Mouse (Mus musculus) R1 (cell line): ENCODE measurements at regions not wholly inside any gene's neighbourhood (a gene's known extent, or its start where the extent isn't known, plus 50 kb on each side); places are given as distances from the start of the nearest gene placed in this dataset.

Experiments
- DNase-seq: peaks from one replicate; pipeline ENCODE4 v3.0.0-alpha.2; 2018; ENCODE audit warnings: low read depth, low spot score

DNA sequence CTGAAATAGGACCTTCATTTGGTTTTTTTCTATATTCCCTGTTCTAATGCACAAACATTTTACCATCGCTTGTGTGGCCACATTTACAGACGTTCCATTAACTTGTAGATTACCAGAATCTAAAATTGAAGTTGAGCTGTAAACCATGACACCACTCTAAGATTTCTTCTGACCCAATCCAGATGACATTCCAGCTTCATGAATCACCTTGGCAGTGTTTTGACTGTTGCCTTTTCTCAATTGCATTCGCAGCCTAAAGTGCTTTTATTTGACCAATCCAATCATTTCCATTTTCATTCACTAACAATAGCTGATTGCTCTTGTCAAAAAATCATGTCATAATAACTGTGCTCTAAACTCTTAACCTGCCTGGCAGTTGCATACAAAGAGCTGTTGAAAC, 144.8 kb downstream of the Mdfic start:
- DNase-seq, result no peak

DNA sequence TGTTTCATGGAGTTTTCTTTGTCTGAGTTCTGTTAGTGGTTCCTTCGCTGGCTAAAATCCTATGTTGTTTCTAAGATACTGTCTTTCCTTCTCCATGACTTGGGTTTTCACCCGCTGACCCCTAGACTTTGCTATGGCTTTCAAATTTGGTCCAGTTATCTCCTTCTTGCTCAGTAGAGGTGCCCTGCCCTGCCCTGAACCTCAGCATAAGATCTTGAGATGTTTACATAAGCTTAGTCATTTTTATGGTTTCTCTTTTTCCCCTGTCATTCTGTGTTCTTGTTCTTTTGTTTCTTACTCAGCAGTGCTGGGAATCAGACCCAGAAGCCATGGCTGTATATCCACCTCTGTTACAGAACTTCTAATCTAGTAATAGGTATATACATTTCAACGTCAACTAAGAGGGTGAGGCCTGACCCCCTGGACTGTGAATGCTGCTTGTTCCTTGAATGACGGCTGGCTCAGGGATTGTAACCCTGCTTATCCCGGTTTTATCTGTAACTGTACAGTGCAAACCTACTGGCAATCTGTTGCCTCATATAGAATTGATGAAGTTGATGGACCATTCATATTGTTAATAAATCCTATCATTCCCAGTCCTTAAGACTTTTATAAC, 161.9 kb downstream of the Mdfic start:
- DNase-seq, result no peak

DNA sequence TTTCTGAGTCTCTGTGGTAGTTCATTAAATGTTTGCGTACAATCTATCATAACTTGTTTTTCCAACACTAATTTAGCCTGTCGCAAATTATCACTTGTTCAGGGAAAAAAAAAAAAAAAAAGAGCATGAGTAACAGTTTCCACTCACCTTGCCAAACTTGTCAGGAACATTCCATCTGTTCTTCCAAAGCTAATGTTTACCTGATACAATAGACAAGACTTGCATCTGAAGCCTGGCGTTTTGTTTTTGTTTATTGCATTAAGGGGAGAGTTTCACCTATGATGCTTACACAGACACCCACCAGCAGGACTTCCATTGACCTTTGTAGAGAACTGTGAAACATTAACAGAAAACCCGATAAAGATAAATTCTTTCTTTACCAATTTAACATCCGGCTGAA, 172.6 kb downstream of the Mdfic start:
- DNase-seq, result no peak

DNA sequence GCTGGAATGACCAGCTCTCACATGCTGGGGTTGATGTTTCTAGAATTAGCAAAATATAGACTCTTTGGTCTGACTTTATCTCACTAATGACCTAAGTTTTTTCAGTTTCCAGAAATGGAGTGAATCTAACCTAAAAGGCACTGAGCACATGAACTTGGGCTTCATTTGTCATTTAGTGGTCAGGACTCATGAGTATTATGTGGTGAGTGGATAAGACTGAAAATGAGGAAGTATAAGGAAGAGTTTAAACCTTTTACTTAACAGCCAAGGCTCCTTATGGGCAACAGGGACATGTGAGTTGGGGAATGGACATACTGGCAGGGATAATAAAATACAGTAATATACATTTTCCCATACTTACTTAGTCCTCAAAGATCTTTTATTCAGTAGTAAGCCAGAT, 180.0 kb downstream of the Mdfic start:
- DNase-seq, result no peak

DNA sequence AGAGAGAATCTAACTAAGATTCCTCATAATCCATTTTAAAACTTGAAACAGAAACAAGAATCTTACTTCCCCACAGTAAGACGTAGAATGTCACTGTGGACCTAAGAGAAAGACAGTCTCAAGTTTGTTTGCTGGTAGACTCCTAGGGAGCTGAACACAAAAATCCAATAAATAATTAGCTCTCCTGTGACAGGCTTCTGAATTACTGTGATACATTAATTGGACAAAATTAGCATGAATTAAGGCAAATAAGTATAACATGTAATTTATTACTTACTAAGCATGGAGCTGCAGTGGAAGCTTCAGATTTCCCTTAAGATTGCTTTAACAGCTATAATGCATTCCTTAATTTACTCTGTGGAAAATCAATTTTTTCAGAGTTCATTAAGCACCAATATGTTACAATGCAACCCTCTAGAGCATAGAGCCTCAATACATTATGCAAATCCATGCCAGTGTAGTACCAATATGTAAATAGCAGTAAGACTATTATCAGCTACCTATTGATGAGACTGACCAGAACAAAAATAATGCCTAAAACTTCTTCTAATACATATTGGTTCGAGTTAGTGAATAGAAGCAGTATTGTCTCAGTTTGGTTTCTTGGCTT, 182.3 kb downstream of the Mdfic start:
- DNase-seq, result no peak

- no peak for DNase-seq
Measured at GRCm38 (mm10) chr6:15910420-15911167, 190.1 kb downstream of the Mdfic start.

- DNase-seq, result no peak
Measured at GRCm38 (mm10) chr6:15929650-15930049, 209.2 kb downstream of the Mdfic start.

GRCm38 (mm10) chr6:15950251-15950650, 229.8 kb downstream of the Mdfic start:
- no peak for DNase-seq

- DNase-seq, result peak; percentile 4
Measured at GRCm38 (mm10) chr6:15987334-15987733, 266.9 kb downstream of the Mdfic start.
